Mouse (Mus musculus): ENCODE data around the gene Olfr709-ps1.
"Not testable (repeated sequence)": the region's sequence is repeated elsewhere in the genome, so short reads cannot be mapped to it uniquely, and the experiment has no call there.

Gene Olfr709-ps1

GRCm38 (mm10) chr7:106932119-106932518 lies at the start of gene Olfr709-ps1:
Olfr709-ps1 (minus strand) TSS chr7:106932219.
- no peak for DNase-seq (ENCODE audit: low read depth, low spot score)

DNA sequence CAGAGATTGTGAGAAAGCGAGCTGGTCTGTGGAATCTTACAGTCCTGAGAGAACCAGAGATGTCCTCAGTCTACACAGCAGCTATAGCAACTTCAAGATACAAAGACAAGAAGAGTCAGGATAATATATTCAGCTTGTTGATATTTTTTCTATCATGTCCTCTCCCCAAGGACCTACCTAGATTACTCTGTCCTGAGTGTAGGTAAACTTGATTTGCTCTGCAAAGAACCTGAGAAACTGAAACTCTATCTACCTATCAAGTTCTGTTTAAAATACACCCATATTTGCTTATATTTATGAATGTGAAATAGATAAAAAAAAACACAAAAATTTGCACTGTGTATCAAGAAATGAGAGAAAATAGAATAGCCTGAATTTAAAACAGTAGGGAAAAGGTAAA lies 43.3 kb upstream of the Olfr709-ps1 start, which contains the start of gene Olfr711:
TSS of gene Olfr711 (minus strand) at position 101 of the 400 bp plus-strand sequence.
- DNase-seq (ENCODE audit: low read depth, low spot score) = no peak

- DNase-seq (ENCODE audit: low read depth, low spot score) = peak; percentile 55
Observed at GRCm38 (mm10) chr7:106967503-106967902, 35.5 kb upstream of the Olfr709-ps1 start.

DNA sequence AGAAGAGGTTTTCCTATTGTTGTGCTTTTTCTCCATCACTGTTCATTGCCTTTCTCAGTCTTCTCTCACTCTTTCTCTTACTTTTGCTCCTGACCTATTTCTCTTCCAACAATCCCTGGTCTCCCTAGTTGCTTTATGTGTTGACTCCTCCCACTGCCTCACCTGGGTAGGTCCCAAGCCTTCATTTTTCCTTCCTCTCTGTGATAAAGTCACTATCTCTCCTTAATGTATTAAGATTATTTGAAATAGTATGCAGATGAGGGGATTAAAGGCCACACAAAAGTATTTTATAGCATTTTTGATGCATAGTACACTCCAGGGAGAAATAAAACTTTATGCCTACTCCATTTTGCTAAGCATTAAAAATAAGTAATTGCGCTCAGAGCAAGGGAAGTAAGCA lies 31.8 kb upstream of the Olfr709-ps1 start, which contains the start of gene Olfr6:
TSS of gene Olfr6 (minus strand) at position 101 of the 400 bp plus-strand sequence.
- DNase-seq (ENCODE audit: low read depth, low spot score) = no peak

DNA sequence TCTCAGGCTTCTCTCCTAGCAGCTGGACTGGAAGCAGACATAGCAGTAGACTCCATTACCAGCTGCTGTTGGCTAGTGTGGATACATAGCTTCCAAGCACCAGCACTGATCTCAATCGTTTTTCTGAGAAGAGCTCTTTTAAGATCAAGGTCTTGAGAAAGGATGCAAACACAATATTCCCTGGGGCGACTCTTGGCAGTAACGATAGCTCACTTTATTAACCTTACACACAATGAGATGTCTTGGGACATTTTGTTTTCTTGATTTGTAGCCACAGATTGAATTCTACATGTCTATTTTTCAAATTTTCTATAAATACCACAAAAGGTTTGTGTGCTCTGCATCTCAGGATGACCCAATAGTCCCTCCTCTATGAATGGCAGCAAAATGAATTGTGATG lies 16.2 kb upstream of the Olfr709-ps1 start, which contains the start of gene Olfr710:
TSS of gene Olfr710 (minus strand) at position 101 of the 400 bp plus-strand sequence.
- no peak for DNase-seq (ENCODE audit: low read depth, low spot score)

DNA sequence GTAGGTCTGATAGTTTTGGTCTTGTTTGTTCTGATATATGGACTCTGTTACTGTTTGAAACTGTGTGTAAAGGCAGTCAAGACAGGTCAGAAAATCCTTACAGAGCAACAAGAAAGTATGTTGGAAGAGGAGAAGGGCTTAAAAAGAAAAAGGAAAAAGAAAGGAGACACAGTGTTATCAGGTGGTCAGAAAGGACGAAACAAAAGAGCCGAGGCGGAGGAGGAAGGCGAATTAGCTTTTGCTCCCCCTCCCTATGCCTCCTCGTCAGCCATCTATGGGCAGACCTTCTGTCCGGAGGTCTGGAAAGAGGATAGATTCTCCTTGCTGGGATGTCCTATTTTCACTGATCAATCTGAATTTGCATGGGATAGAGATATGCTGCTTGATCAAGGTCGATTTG lies 11.1 kb downstream of the Olfr709-ps1 start:
- DNase-seq (ENCODE audit: low read depth, low spot score) = not testable (repeated sequence)

GRCm38 (mm10) chr7:106907676-106908075 lies 24.3 kb downstream of the Olfr709-ps1 start, which contains the start of gene Olfr1532-ps1:
Olfr1532-ps1 (plus strand) TSS chr7:106908001.
- no peak for DNase-seq (ENCODE audit: low read depth, low spot score)

GRCm38 (mm10) chr7:106901141-106901540 lies 30.9 kb downstream of the Olfr709-ps1 start, which contains the start of gene Olfr707:
Olfr707 (minus strand) TSS chr7:106901241.
- not testable (repeated sequence) for DNase-seq (ENCODE audit: low read depth, low spot score)

- DNase-seq (ENCODE audit: low read depth, low spot score) = no peak
Observed at GRCm38 (mm10) chr7:106888062-106888461, 44.0 kb downstream of the Olfr709-ps1 start, which contains the start of gene Olfr706. Olfr706 (minus strand) TSS chr7:106888162.

- DNase-seq (ENCODE audit: low read depth, low spot score) = no peak
Observed at GRCm38 (mm10) chr7:106876791-106877190, 55.2 kb downstream of the Olfr709-ps1 start, which contains the start of gene Olfr705. Olfr705 (minus strand) TSS chr7:106876891.
